Mouse (Mus musculus) layer of hippocampus, postnatal 10 days (tissue): Measurements from ENCODE around the gene Gm20388. TPM values are rescaled to one million over a fixed set of nuclear protein-coding genes. Genes with fewer than 3 reads are reported as not detected.
"Not testable (repeated sequence)": the region's sequence is repeated elsewhere in the genome, so short reads cannot be mapped to it uniquely, and the experiment has no call there.

Experiments
- DNase-seq, 2 experiments: peaks; one replicate each; pipeline ENCODE4 v3.0.0; 2021; ENCODE audit warnings: low spot score in 2 of 2
- total RNA-seq, 2 experiments: library from RNA; stranded (reverse); gene quantifications; 2 replicates each; pipeline ENCODE4 v1.2.3; 2021

Gene Gm20388
- total RNA-seq, 2 experiments from 2014 or later: not detected

GRCm38 (mm10) chr8:123978166-123978838 lies 4067.7 kb downstream of the Gm20388 start:
- DNase-seq: peak in 1 of 2 experiments; percentile 48

DNA sequence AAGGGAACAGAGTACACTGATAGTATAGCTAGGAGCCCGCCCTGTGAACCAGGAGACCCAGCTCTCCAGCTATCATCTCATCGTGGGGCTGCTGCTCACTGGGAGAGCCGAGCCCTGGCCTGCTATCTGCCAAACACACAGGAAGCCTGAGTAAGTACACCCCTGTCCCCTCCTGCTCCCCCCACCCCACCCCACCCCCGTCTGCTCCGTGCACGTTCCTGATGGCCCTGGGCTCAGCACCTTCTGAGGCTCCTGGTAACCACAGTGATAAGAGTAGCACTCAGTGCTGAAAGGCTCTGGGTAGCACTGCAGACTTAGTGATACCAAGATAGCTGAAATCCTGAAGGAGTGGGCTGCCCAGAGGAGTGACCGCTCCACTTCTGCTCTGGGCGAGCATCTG lies 4068.3 kb downstream of the Gm20388 start:
- DNase-seq: no peak

- DNase-seq: no peak
These were observed 4069.6 kb downstream of the Gm20388 start for GRCm38 (mm10) chr8:123980239-123980638.

- DNase-seq: peak; percentile 49 to 58
These were observed 4071.0 kb downstream of the Gm20388 start for GRCm38 (mm10) chr8:123981674-123982073.

- DNase-seq: no peak
These were observed 4071.7 kb downstream of the Gm20388 start for GRCm38 (mm10) chr8:123982291-123982793.

- DNase-seq: peak; percentile 77 to 82
These were observed 4072.3 kb downstream of the Gm20388 start, which contains the start of gene Abcb10 for GRCm38 (mm10) chr8:123982826-123983400. TSS of gene Abcb10 (minus strand) at chr8:123983122.

GRCm38 (mm10) chr8:123988605-123989038 lies 4078.0 kb downstream of the Gm20388 start:
- DNase-seq: no peak

GRCm38 (mm10) chr8:123989128-123989527 lies 4078.5 kb downstream of the Gm20388 start:
- no peak for DNase-seq

- DNase-seq: no peak
These were observed 4079.8 kb downstream of the Gm20388 start for GRCm38 (mm10) chr8:123990277-123991049.

GRCm38 (mm10) chr8:123992587-123992986 lies 4081.9 kb downstream of the Gm20388 start:
- DNase-seq: no peak

GRCm38 (mm10) chr8:123993597-123993996 lies 4083.0 kb downstream of the Gm20388 start:
- no peak for DNase-seq

GRCm38 (mm10) chr8:123993997-123994396 lies 4083.4 kb downstream of the Gm20388 start:
- DNase-seq: no peak

- no peak for DNase-seq
These were observed 4088.9 kb downstream of the Gm20388 start for GRCm38 (mm10) chr8:123999568-123999967.

- no peak for DNase-seq
These were observed 4092.0 kb downstream of the Gm20388 start for GRCm38 (mm10) chr8:124002546-124003108.

- DNase-seq: no peak
These were observed 4097.2 kb downstream of the Gm20388 start for GRCm38 (mm10) chr8:124007829-124008228.

DNA sequence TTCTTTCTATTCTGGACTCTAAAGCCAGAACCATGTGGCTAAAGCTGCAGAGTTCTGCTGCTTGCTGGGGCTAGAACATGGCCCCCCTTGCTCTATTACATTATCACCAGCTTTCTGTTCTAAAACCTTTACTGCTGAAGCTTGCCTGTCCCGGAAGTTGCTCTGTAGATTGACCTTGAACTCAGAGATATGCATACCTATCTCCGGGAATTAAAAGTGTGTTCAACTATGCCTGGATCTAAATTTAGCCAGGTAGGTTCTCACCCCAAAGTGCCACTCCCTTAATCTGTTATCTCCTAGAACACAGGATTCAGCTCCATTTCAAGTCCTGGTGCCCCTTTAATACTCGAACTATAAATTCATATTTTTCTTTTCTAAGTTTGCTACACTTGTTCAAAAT lies 4100.9 kb downstream of the Gm20388 start:
- DNase-seq: no peak

DNA sequence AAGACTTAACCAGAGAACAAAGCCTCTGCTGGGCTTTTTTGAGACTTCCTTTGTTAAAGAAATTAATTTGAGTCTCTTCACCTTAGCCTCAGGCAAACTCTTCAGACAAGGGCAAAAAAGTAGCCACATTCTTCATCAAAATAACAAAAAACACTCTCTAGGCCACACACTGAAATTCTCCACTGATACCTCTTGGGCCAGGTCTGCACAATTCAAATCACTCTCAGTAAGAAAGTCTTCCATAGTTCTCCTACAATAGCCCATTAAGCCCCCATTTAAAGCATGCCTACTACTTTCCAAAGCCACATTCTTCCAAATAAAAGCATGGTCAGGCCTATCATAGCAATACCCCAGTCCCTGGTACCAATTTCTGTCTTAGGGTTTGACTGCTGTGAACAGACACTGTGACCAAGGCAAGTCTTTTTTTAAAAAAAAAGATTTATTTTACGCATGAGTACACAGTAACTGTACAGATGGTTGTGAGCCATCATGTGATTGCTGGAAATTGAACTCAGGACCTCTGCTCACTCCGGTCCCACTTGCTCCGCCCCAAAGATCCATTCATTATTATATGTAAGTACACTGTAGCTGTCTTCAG lies 4101.4 kb downstream of the Gm20388 start:
- DNase-seq: no peak

GRCm38 (mm10) chr8:124014299-124014698 lies 4103.7 kb downstream of the Gm20388 start:
- not testable (repeated sequence) for DNase-seq

DNA sequence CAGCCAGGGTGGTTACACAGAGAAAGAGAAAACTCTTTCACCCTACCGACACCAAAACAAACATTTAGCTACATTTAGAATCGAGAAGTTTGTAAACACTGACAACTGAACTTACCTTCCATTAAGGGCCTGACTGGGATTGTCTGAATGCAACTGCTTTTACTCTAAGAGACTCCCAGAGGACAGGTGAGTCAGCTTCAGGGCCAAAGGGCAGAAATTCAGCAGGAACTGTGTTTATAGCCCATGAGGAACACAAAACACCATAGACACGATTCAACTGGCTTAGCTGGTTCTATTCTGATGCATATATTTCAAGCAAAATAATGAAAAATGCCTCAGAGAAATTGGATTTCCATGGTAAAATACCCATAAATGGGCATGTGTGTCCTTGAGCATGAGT lies 4104.1 kb downstream of the Gm20388 start:
- no peak for DNase-seq

DNA sequence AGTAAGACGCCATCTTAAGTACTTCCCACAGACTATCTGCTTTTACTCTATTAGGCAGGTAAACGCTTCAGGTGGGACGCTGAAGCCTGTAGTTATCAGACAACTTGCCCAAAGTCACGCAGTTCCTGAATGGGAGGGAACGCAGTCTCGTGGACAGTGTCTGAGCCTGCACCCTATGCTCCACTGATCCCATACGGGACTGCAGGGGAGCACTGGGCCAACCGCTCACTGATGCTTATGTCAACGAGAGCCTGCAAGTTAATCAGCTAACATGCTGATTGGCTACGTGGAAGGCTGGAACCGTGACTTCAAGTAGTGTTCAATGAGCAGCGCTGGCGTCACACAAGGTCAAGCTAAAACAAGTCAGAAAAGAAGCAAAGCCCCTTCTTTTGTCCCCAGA lies 4109.1 kb downstream of the Gm20388 start:
- no peak for DNase-seq
